Mouse (Mus musculus) adrenal gland, adult 8-10 months (tissue): Measurements from ENCODE around the gene Sycp2l. TPM values are rescaled to one million over a fixed set of nuclear protein-coding genes. Genes with fewer than 3 reads are reported as not detected.

Experiments
- total RNA-seq, 4 experiments: library from RNA; stranded (reverse); gene quantifications; 2 replicates each; pipeline ENCODE4 v1.2.4; 2022

Gene Sycp2l
- total RNA-seq, 4 experiments from 2014 or later: not detected

Other genes with a start within 250 kb of the Sycp2l start
- 10 to 100 TPM; 55.7 to 64.6 (median 57.4) TPM for gene Pak1ip1, start 113.3 kb upstream of the Sycp2l start, total RNA-seq
- 100 to 1,000 TPM; 108 to 169 (median 133) TPM for gene Tmem14c, start 98.0 kb upstream of the Sycp2l start, total RNA-seq
- under 1 TPM in 2 of 4 experiments, not detected in 2; 0.09 to 0.22 TPM for gene Mak, start 34.6 kb upstream of the Sycp2l start, total RNA-seq
- gene Gcm2, start 3.3 kb upstream of the Sycp2l start, total RNA-seq: not detected
- under 1 TPM; 0.49 to 0.78 (median 0.52) TPM for gene Elovl2, start 106.1 kb downstream of the Sycp2l start, total RNA-seq
- 10 to 100 TPM in 3 of 4 experiments, 1 to 10 TPM in 1; 10.0 to 12.2 (median 10.4) TPM for gene Smim13, start 135.5 kb downstream of the Sycp2l start, total RNA-seq
- not detected for gene Gm17364, start 159.7 kb downstream of the Sycp2l start, total RNA-seq